Mouse (Mus musculus): Measurements from ENCODE around the gene Ksr1. TPM values are rescaled to one million over a fixed set of nuclear protein-coding genes. Genes with fewer than 3 reads are reported as not detected.

Gene Ksr1
- polyA plus RNA-seq, 1 experiment: 18.2 TPM

GRCm38 (mm10) chr11:79183400-79183799, 37.2 kb upstream of the Ksr1 start:
- TF ChIP-seq POLR2A (IDR thresholded peaks at IDR 0.05; ENCODE audit: borderline replicate concordance, control insufficient read depth, low read depth, low read length): no peak
- no peak for TF ChIP-seq CTCF (IDR thresholded peaks at IDR 0.05; ENCODE audit: control insufficient read depth, insufficient read depth, low read length)
- 84% methylated on average over 6 of the region's 6 CpGs for WGBS

GRCm38 (mm10) chr11:79182881-79183280, 36.7 kb upstream of the Ksr1 start:
- 76% methylated on average over 12 of the region's 12 CpGs for WGBS

More at GRCm38 (mm10) chr11:79183400-79183799, 37.2 kb upstream of the Ksr1 start:
- H3K4me1 ChIP-seq (ENCODE audit: control insufficient read depth, insufficient read depth, low read length): no peaks in the 10 kb centered on the region
- H3K27ac ChIP-seq (ENCODE audit: control insufficient read depth, insufficient read depth, low read depth, low read length, poor library complexity): no peak overlapping the region
- no peak overlapping the region for H3K4me3 ChIP-seq (replicated peaks; ENCODE audit: control insufficient read depth, low read depth, low read length)

DNA sequence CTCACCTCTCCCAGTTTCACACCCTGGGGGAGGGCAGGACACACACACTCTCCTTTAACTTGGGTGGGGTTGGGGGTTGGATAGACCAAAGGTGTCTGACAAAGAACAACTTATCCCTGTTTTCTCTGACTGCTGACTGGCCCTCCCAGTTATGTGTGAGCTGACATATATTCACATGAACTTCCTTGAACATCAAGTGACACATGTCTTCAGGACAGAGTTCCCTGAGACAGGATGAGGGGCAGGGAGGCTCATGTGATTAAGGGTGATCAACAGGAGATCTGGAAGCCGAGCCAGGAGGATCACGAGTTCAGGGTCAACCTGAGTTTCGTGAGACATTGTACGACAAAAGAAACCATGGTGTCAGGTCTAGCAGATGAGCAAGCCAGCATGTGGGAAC, 35.7 kb upstream of the Ksr1 start:
- Histone ChIP-seq H3K4me3 (replicated peaks; ENCODE audit: control insufficient read depth, low read depth, low read length) (no peak overlapping the region), H3K4me1 (ENCODE audit: control insufficient read depth, insufficient read depth, low read length) (no peaks in the 10 kb centered on the region), H3K27ac (ENCODE audit: control insufficient read depth, insufficient read depth, low read depth, low read length, poor library complexity) (no peak overlapping the region)
- TF ChIP-seq CTCF (IDR thresholded peaks at IDR 0.05; ENCODE audit: control insufficient read depth, insufficient read depth, low read length) (no peak), POLR2A (IDR thresholded peaks at IDR 0.05; ENCODE audit: borderline replicate concordance, control insufficient read depth, low read depth, low read length) (no peak)
- 88% methylated on average over 4 of the region's 4 CpGs for WGBS

More at GRCm38 (mm10) chr11:79182881-79183280, 36.7 kb upstream of the Ksr1 start:
- H3K4me1 ChIP-seq (ENCODE audit: control insufficient read depth, insufficient read depth, low read length): no peaks in the 10 kb centered on the region
- no peak for TF ChIP-seq POLR2A (IDR thresholded peaks at IDR 0.05; ENCODE audit: borderline replicate concordance, control insufficient read depth, low read depth, low read length)
- TF ChIP-seq CTCF (IDR thresholded peaks at IDR 0.05; ENCODE audit: control insufficient read depth, insufficient read depth, low read length): no peak
- H3K4me3 ChIP-seq (replicated peaks; ENCODE audit: control insufficient read depth, low read depth, low read length): no peak overlapping the region
- H3K27ac ChIP-seq (ENCODE audit: control insufficient read depth, insufficient read depth, low read depth, low read length, poor library complexity): no peak overlapping the region

DNA sequence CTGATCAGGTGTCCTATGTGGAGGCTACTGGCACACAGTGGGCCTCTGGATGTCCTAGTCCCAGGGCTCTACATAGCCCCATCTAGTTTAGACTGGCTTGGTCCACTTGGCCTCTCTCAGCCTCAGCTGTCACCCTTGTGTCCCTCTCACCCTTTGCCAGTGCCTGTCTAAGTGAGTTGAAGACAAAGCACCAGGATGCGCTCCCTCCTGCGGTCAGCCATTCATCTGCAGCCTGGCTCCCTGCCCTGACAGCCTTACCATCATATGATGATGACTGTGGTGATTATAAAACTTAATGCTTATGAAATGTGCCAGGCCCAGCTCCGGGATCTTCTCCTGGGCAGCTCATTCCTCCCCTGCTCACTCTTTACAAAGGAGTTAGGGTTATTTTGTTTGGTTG, 30.5 kb upstream of the Ksr1 start:
- TF ChIP-seq CTCF (IDR thresholded peaks at IDR 0.05; ENCODE audit: control insufficient read depth, insufficient read depth, low read length) (no peak), POLR2A (IDR thresholded peaks at IDR 0.05; ENCODE audit: borderline replicate concordance, control insufficient read depth, low read depth, low read length) (no peak)
- H3K27ac ChIP-seq (ENCODE audit: control insufficient read depth, insufficient read depth, low read depth, low read length, poor library complexity): no peak overlapping the region
- 74% methylated on average over 3 of the region's 3 CpGs for WGBS
- no peaks in the 10 kb centered on the region for H3K4me1 ChIP-seq (ENCODE audit: control insufficient read depth, insufficient read depth, low read length)
- H3K4me3 ChIP-seq (replicated peaks; ENCODE audit: control insufficient read depth, low read depth, low read length): no peak overlapping the region

GRCm38 (mm10) chr11:79172054-79172453, 25.8 kb upstream of the Ksr1 start:
- no peak for TF ChIP-seq CTCF (IDR thresholded peaks at IDR 0.05; ENCODE audit: control insufficient read depth, insufficient read depth, low read length)
- TF ChIP-seq POLR2A (IDR thresholded peaks at IDR 0.05; ENCODE audit: borderline replicate concordance, control insufficient read depth, low read depth, low read length): no peak
- no peaks in the 10 kb centered on the region for H3K4me1 ChIP-seq (ENCODE audit: control insufficient read depth, insufficient read depth, low read length)

GRCm38 (mm10) chr11:79166582-79167300, 20.5 kb upstream of the Ksr1 start:
- TF ChIP-seq CTCF (IDR thresholded peaks at IDR 0.05; ENCODE audit: control insufficient read depth, insufficient read depth, low read length) (no peak), POLR2A (IDR thresholded peaks at IDR 0.05; ENCODE audit: borderline replicate concordance, control insufficient read depth, low read depth, low read length) (no peak)
- H3K4me1 ChIP-seq (ENCODE audit: control insufficient read depth, insufficient read depth, low read length): no peaks in the 10 kb centered on the region
- WGBS: 82% methylated on average over 4 of the region's 4 CpGs
- no peak overlapping the region for H3K4me3 ChIP-seq (replicated peaks; ENCODE audit: control insufficient read depth, low read depth, low read length)
- H3K27ac ChIP-seq (ENCODE audit: control insufficient read depth, insufficient read depth, low read depth, low read length, poor library complexity): no peak overlapping the region

More at GRCm38 (mm10) chr11:79172054-79172453, 25.8 kb upstream of the Ksr1 start:
- H3K4me3 ChIP-seq (replicated peaks; ENCODE audit: control insufficient read depth, low read depth, low read length): no peak overlapping the region
- no peak overlapping the region for H3K27ac ChIP-seq (ENCODE audit: control insufficient read depth, insufficient read depth, low read depth, low read length, poor library complexity)
- WGBS: 75% methylated on average over 7 of the region's 7 CpGs

DNA sequence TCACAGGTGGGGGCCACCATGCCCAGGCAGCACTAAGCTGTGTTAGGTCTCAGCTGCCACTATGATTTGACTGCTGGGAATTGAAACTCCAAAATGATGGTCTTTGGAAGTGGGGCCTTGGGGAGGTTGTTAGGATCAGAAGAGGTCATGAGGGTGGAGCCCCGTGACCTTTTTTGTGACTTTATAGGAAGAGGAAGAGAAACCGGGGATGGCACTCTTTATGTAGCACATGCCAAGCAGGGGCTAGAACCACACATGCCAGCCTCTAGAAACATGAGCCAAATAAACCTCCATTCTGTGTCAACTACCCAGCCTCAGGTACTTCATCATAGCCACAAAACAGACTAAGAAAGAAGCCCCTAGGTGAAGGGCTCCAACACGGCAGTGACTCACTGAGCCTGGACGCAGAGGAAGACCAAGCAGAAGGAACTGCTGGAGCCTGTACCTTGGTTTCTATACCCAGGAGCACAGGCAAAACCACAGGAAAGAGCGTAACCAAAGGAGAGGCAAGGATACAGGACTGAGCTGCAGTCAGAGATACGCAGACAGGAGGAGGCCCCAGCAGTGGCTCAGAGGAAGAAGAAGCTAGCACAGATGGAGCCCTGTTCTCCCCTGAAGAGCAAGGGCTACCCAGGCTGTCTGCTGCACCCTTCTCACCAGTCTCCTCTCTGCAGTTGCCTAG, 15.0 kb upstream of the Ksr1 start:
- 42% methylated on average over 6 of the region's 6 CpGs for WGBS
- H3K4me3 ChIP-seq (replicated peaks; ENCODE audit: control insufficient read depth, low read depth, low read length): no peak overlapping the region
- no peak overlapping the region for H3K27ac ChIP-seq (ENCODE audit: control insufficient read depth, insufficient read depth, low read depth, low read length, poor library complexity)
- TF ChIP-seq CTCF (IDR thresholded peaks at IDR 0.05; ENCODE audit: control insufficient read depth, insufficient read depth, low read length) (no peak), POLR2A (IDR thresholded peaks at IDR 0.05; ENCODE audit: borderline replicate concordance, control insufficient read depth, low read depth, low read length) (no peak)
- H3K4me1 ChIP-seq (ENCODE audit: control insufficient read depth, insufficient read depth, low read length): no peaks in the 10 kb centered on the region

GRCm38 (mm10) chr11:79160127-79160526, 13.9 kb upstream of the Ksr1 start:
- Histone ChIP-seq H3K4me1 (ENCODE audit: control insufficient read depth, insufficient read depth, low read length) (no peaks in the 10 kb centered on the region), H3K4me3 (replicated peaks; ENCODE audit: control insufficient read depth, low read depth, low read length) (no peak overlapping the region), H3K27ac (ENCODE audit: control insufficient read depth, insufficient read depth, low read depth, low read length, poor library complexity) (no peak overlapping the region)
- TF ChIP-seq POLR2A (IDR thresholded peaks at IDR 0.05; ENCODE audit: borderline replicate concordance, control insufficient read depth, low read depth, low read length) (no peak), CTCF (IDR thresholded peaks at IDR 0.05; ENCODE audit: control insufficient read depth, insufficient read depth, low read length) (no peak)
- 80% methylated on average over 6 of the region's 6 CpGs for WGBS

Data from bone marrow, adult 2 months (tissue).